Comparison of ENCODE assay signal across 8 mouse cellular contexts in the genomic region with DNA sequence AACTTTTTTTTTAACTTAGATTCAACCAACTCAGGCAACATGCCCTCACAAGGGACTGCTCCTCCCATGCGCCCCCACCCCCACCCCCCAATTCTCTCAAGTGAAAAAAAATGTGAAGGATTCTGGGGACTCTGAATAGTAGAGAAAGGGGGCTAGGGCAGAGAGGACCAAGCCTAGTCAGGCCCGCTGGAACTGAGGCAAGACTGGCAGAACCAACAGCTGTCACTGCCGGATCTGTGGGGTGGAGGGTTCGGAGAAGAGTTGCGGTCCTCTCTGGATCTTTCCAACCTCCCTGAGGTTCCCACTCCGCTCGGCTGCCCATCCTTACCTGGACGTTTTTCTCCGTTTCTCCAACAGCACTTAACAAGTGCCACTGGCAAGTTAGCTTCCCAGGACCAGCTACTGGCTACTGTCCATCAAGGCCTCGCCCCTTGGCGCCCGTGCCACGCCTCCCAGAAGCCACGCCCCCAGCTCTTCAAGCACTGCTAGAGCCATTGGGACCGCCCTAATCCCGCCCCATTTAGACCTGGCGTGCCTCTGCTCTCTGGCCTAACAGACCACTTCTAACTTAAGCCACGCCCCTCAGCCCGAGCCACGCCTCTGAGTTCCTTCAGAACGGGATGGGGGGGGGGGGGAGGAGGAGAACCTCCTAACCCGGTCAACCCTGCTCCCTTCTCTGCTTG. TPM values are rescaled to one million over a fixed set of nuclear protein-coding genes. Genes with fewer than 3 reads are reported as not detected.
DNase-seq lines count a peak whose midpoint lies in the region; ATAC-seq and TF ChIP-seq lines count a peak whose summit lies in the region.

Gene Car5b, minus strand, starts transcription at position 391 of the 683 bp plus-strand sequence.

- intact Hi-C loops in heart, postnatal 10 days (cut with DNase I) = no loop called here

- no peaks in the 10 kb centered on the region for H3K36me3 ChIP-seq in ES-E14 (ENCODE audit: control insufficient read depth, insufficient read depth, low read length, poor library complexity, severe bottlenecking)
- H3K36me3 ChIP-seq in forebrain, embryonic 14.5 days (ENCODE audit: control insufficient read depth, insufficient read depth, low read length) = no peaks in the 10 kb centered on the region
- H3K36me3 ChIP-seq in liver, embryonic 16.5 days (ENCODE audit: control insufficient read depth, insufficient read depth) = no peaks in the 10 kb centered on the region
- H3K36me3 ChIP-seq in neural tube, embryonic 12.5 days = no peaks in the 10 kb centered on the region

- H3K4me3 ChIP-seq in ES-E14 (ENCODE audit: insufficient read depth in 1 of 2, low read depth in 1 of 2, low read length in 2 of 2, poor library complexity in 1 of 2, severe bottlenecking in 1 of 2) = peak within 1 kb of the TSS; percentile 60 to 66
- peak within 1 kb of the TSS; percentile 19 for H3K4me3 ChIP-seq in forebrain, embryonic 14.5 days (ENCODE audit: low read depth, low read length)
- peak within 1 kb of the TSS; percentile 41 for H3K4me3 ChIP-seq in liver, embryonic 16.5 days (ENCODE audit: low read depth, low read length)
- H3K4me3 ChIP-seq in neural tube, embryonic 12.5 days = peak within 1 kb of the TSS; percentile 27

- H3K4me2 ChIP-seq in forebrain, embryonic 14.5 days (ENCODE audit: low read length) = peak within 1 kb of the TSS; percentile 43
- peak within 1 kb of the TSS; percentile 55 for H3K4me2 ChIP-seq in liver, embryonic 16.5 days (ENCODE audit: low read depth, low read length)
- peak within 1 kb of the TSS; percentile 56 for H3K4me2 ChIP-seq in neural tube, embryonic 12.5 days (replicated peaks)

- H3K27me3 ChIP-seq in forebrain, embryonic 14.5 days (replicated peaks; ENCODE audit: control insufficient read depth, insufficient read depth, low read length) = no peaks in the 10 kb centered on the region
- no peaks in the 10 kb centered on the region for H3K27me3 ChIP-seq in liver, embryonic 16.5 days (ENCODE audit: control insufficient read depth, insufficient read depth, low read depth, low read length)
- no peaks in the 10 kb centered on the region for H3K27me3 ChIP-seq in neural tube, embryonic 12.5 days (replicated peaks)

- ATAC-seq in forebrain, embryonic 14.5 days = peak; percentile 96
- peak; percentile 98 for ATAC-seq in liver, embryonic 16.5 days (ENCODE audit: low read depth)
- peak; percentile 98 for ATAC-seq in neural tube, embryonic 12.5 days (ENCODE audit: low FRiP score, low read depth)

- in situ Hi-C loops in ES-E14 (cut with MboI; ENCODE audit: low sequenced_read_pairs in 2 of 2, unreplicated experiment in 2 of 2) = no loop called here

- DNase-seq in ES-E14 (ENCODE audit: low read depth, low spot score) = peak; percentile 87
- peak; percentile 28 for DNase-seq in cerebellum, adult 11-12 months
- DNase-seq in forebrain, embryonic 14.5 days (ENCODE audit: low spot score) = peak; percentile 79
- DNase-seq in heart, postnatal 10 days = peak; percentile 83
- DNase-seq in kidney, postnatal 4 days = peak; percentile 93 to 96
- DNase-seq in telencephalon, adult 2 months (ENCODE audit: low read depth, low spot score) = peak; percentile 12

- no peak within 1 kb of the TSS for H3K9ac ChIP-seq in ES-E14 (ENCODE audit: insufficient read depth, low read depth, low read length, poor library complexity, severe bottlenecking)
- no peak within 1 kb of the TSS; the same call in 1 of the 2 replicates for H3K9ac ChIP-seq in forebrain, embryonic 14.5 days (ENCODE audit: low read length)
- no peak within 1 kb of the TSS for H3K9ac ChIP-seq in liver, embryonic 16.5 days (ENCODE audit: low read depth, low read length)
- no peak within 1 kb of the TSS for H3K9ac ChIP-seq in neural tube, embryonic 12.5 days

- no peaks in the 10 kb centered on the region for H3K9me3 ChIP-seq in ES-E14 (ENCODE audit: control insufficient read depth, insufficient read depth, low read depth, low read length)
- H3K9me3 ChIP-seq in forebrain, embryonic 14.5 days (replicated peaks; ENCODE audit: control insufficient read depth, low read length) = no peaks in the 10 kb centered on the region
- no peaks in the 10 kb centered on the region for H3K9me3 ChIP-seq in liver, embryonic 16.5 days (replicated peaks; ENCODE audit: control insufficient read depth, low read length)
- no peaks in the 10 kb centered on the region for H3K9me3 ChIP-seq in neural tube, embryonic 12.5 days

- 23% methylated on average over 22 of the region's 22 CpGs for WGBS in forebrain, embryonic 14.5 days
- WGBS in liver, embryonic 16.5 days (ENCODE audit: insufficient replicate concordance) = 13% methylated on average over 22 of the region's 22 CpGs
- WGBS in neural tube, embryonic 12.5 days = 17% methylated on average over 22 of the region's 22 CpGs

- H3K27ac ChIP-seq in ES-E14 (ENCODE audit: insufficient read depth, low read depth, low read length, poor library complexity, severe bottlenecking) = no peak within 1 kb of the TSS
- no peak within 1 kb of the TSS for H3K27ac ChIP-seq in forebrain, embryonic 14.5 days (ENCODE audit: low read depth, low read length)
- H3K27ac ChIP-seq in liver, embryonic 16.5 days (ENCODE audit: low read length) = no peak within 1 kb of the TSS
- H3K27ac ChIP-seq in neural tube, embryonic 12.5 days = no peak within 1 kb of the TSS

- H3K4me1 ChIP-seq in ES-E14 (ENCODE audit: control insufficient read depth in 2 of 2, insufficient read depth in 2 of 2, low read length in 2 of 2, poor library complexity in 1 of 2) = no peaks in the 10 kb centered on the region
- no peaks in the 10 kb centered on the region for H3K4me1 ChIP-seq in forebrain, embryonic 14.5 days (ENCODE audit: control insufficient read depth, insufficient read depth, low read length)
- no peaks in the 10 kb centered on the region; the same call in none of the 2 replicates for H3K4me1 ChIP-seq in liver, embryonic 16.5 days (ENCODE audit: control insufficient read depth, low read depth, low read length)
- H3K4me1 ChIP-seq in neural tube, embryonic 12.5 days = no peaks in the 10 kb centered on the region

TF ChIP-seq in ES-E14, 5 proteins besides CTCF, POLR2A, EP300 and RAD21:
- TF ChIP-seq ZC3H11A (IDR thresholded peaks at IDR 0.05; ENCODE audit: borderline replicate concordance, low read depth, low read length) (no peak), CHD2 (IDR thresholded peaks at IDR 0.05; ENCODE audit: low read depth, low read length) (no peak)

RNA-seq across cellular contexts. Expression of gene Car5b, which starts in this region (rescaled TPM):
- 0.26 and 0.54 TPM in 2 replicates for total RNA-seq in ES-E14 (2012; rRNA removed)
- 0.22 and 0.34 TPM in 2 replicates for polyA plus RNA-seq in forebrain, embryonic 14.5 days (2014; fragmentation: Nextera tagmentation; extraction: Ambion mirVana)
- total RNA-seq in heart, postnatal 10 days (2021) = 1 to 10 TPM in 1 of 2 experiments, under 1 TPM in 1; 0.74 to 1.2 TPM
- 0.07 and 0.15 TPM in 2 replicates for polyA plus RNA-seq in liver, embryonic 16.5 days (2015; fragmentation: Nextera tagmentation; extraction: Ambion mirVana)
- 0.53 and 0.56 TPM in 2 replicates for polyA plus RNA-seq in neural tube, embryonic 12.5 days (2016; fragmentation: Nextera tagmentation; extraction: Ambion mirVana)

Comparison
In these comparisons a context has a peak if more than half of its experiments do, and no peak if none do; other contexts are left out.
1. Peak in DNase-seq and H3K4me3 ChIP-seq in ES-E14; RNA of the gene not detected or under 1 TPM.
2. Peak in DNase-seq, ATAC-seq, H3K4me3 ChIP-seq and H3K4me2 ChIP-seq in forebrain, embryonic 14.5 days; RNA of the gene not detected or under 1 TPM.
3. Peak in ATAC-seq, H3K4me3 ChIP-seq and H3K4me2 ChIP-seq in liver, embryonic 16.5 days; RNA of the gene not detected or under 1 TPM.
4. Peak in ATAC-seq, H3K4me3 ChIP-seq and H3K4me2 ChIP-seq in neural tube, embryonic 12.5 days; RNA of the gene not detected or under 1 TPM.
5. DNase-seq: peak in every context shown above with its lines; median percentile 94 in kidney, postnatal 4 days; 87 in ES-E14; 83 in heart, postnatal 10 days; 79 in forebrain, embryonic 14.5 days; 28 in cerebellum, adult 11-12 months; 12 in telencephalon, adult 2 months.